Mouse (Mus musculus): ENCODE measurements at regions not wholly inside any gene's neighbourhood (a gene's known extent, or its start where the extent isn't known, plus 50 kb on each side); places are given as distances from the start of the nearest gene placed in this dataset.

- DNase-seq (ENCODE audit: low read depth, low spot score) = no peak
These were observed 59.1 kb upstream of the Dio3 start for GRCm38 (mm10) chr12:110219750-110220149.

GRCm38 (mm10) chr12:110220516-110220915 lies 58.4 kb upstream of the Dio3 start:
- no peak for DNase-seq (ENCODE audit: low read depth, low spot score)

- no peak for DNase-seq (ENCODE audit: low read depth, low spot score)
These were observed 57.7 kb upstream of the Dio3 start for GRCm38 (mm10) chr12:110221184-110221583.

- DNase-seq (ENCODE audit: low read depth, low spot score) = no peak
These were observed 57.2 kb upstream of the Dio3 start for GRCm38 (mm10) chr12:110221679-110222078.

GRCm38 (mm10) chr12:110224250-110224649 lies 54.6 kb upstream of the Dio3 start:
- DNase-seq (ENCODE audit: low read depth, low spot score) = no peak

- DNase-seq (ENCODE audit: low read depth, low spot score) = no peak
These were observed 50.9 kb upstream of the Dio3 start for GRCm38 (mm10) chr12:110228011-110228411.

Measured in ES-CJ7 (cell line).